Mouse (Mus musculus): ENCODE data around the gene Senp3. TPM values are rescaled to one million over a fixed set of nuclear protein-coding genes. Genes with fewer than 3 reads are reported as not detected.
A peak's percentile ranks its signal among the peaks of the same experiment; 100 is the strongest.
"Not testable (repeated sequence)": the region's sequence is repeated elsewhere in the genome, so short reads cannot be mapped to it uniquely, and the experiment has no call there.

Senp3 gene
- polyA plus RNA-seq, 1 experiment from 2014 or later: 96.5 TPM

DNA sequence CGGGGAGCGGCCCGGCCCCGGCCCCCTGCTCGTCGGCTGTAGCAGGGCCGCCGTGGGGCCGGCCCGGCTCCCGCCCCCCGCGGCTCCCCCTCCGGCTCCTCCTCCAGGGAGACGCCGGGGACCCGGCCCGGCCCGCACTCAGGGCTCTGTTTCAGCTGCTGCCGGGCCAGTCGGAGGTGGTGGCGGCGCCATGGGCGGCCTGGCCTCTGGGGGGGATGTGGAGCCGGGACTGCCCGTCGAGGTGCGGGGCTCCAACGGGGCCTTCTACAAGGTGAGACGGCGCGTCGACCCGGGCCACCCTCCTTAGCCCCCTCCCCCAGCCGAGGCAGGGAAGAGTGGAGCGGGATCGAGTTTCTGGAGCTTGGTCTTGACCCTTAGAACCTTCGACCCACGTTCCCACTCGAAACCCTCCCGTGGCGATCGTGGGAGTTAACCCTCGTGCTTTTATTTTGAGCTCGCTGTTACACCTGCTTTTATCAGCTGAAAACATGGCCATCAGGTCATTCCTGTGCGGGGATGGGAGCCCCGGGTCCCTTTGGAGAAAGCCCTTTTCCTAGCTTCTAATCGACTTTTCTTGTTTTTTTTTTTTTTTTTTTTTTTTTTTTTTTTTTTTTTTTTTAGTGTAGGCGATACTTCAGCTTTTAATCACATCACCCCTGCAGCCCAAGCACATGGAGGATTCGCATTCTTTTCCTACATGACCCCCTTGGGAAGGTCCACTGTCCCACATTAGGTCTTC is 48.6 kb downstream of the Senp3 start:
- peak overlapping the region; percentile 84 for H3K4me2 ChIP-seq (replicated peaks; ENCODE audit: low read depth, low read length)
- peaks cover 3% of the 10 kb centered on the region; the same call in 1 of the 2 replicates for H3K36me3 ChIP-seq (ENCODE audit: insufficient read depth, low read length)
- peaks cover 26% of the 10 kb centered on the region for H3K4me1 ChIP-seq (ENCODE audit: insufficient read depth, low read length)
- under 1% methylated on average over 43 of the region's 50 CpGs for WGBS
- H3K9ac ChIP-seq (replicated peaks; ENCODE audit: low read length): peak overlapping the region; percentile 99
- peak; percentile 69 for ATAC-seq (ENCODE audit: low FRiP score, low TSS enrichment)
- peak overlapping the region; percentile 96 for H3K27ac ChIP-seq (ENCODE audit: low read length)
- H3K4me3 ChIP-seq (ENCODE audit: low read length): peak overlapping the region; percentile 96
- no peaks in the 10 kb centered on the region for H3K27me3 ChIP-seq (ENCODE audit: insufficient read depth, low read length)
- no peaks in the 10 kb centered on the region for H3K9me3 ChIP-seq (ENCODE audit: low read length)

DNA sequence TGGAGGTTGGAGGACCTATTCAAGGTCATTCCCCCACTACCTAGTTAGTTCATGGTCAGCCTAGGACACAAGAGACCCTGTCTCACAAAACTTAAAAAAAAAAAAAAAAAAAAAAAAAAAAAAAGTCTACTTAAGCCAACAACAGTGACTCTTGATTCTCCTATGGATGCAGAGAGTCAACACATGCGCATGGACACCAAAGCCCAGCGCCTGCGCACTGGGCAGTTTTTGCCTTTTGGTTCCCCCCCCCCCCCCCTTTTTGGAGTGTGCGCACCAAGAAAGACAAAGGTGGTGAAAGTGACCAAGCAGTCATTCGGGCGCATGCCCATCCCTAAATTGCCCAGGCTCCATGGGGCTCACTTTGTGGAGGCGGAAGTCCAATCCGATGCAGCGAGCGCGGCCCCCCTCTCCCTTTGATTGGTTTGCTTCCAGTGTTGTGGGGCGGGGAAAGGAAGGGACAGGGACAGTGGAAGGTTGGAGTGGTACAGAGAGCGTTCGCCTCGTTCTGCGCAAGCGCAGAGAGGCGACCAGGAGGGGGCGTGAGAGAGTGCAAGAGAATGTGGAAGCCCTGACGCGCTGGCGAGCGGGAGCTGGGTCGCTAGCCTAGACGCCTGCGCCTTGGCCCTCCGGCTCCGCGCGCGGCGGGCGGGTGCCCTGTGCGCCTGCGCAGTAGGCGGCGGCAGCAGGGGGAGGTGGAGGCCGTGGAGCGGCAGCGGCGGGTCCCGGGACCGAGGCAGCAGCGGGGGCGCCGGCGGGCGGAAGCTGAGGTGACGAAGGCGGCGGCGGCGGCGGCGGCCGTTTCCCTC is 49.4 kb downstream of the Senp3 start, which contains the start of gene Fxr2:
Gene Fxr2, plus strand, starts transcription at position 707 of the 806 bp plus-strand sequence.
- peak within 1 kb of the TSS; percentile 96 for H3K4me3 ChIP-seq (ENCODE audit: low read length)
- H3K9me3 ChIP-seq (ENCODE audit: low read length): no peaks in the 10 kb centered on the region
- 0% methylated on average over 56 of the region's 56 CpGs for WGBS
- peak within 1 kb of the TSS; percentile 99 for H3K9ac ChIP-seq (replicated peaks; ENCODE audit: low read length)
- H3K4me1 ChIP-seq (ENCODE audit: insufficient read depth, low read length): peaks cover 26% of the 10 kb centered on the region
- peak within 1 kb of the TSS; percentile 96 for H3K27ac ChIP-seq (ENCODE audit: low read length)
- H3K27me3 ChIP-seq (ENCODE audit: insufficient read depth, low read length): no peaks in the 10 kb centered on the region
- H3K36me3 ChIP-seq (ENCODE audit: insufficient read depth, low read length): no peaks in the 10 kb centered on the region
- H3K4me2 ChIP-seq (replicated peaks; ENCODE audit: low read depth, low read length): peak within 1 kb of the TSS; percentile 84
- peak; percentile 99 for ATAC-seq (ENCODE audit: low FRiP score, low TSS enrichment)

DNA sequence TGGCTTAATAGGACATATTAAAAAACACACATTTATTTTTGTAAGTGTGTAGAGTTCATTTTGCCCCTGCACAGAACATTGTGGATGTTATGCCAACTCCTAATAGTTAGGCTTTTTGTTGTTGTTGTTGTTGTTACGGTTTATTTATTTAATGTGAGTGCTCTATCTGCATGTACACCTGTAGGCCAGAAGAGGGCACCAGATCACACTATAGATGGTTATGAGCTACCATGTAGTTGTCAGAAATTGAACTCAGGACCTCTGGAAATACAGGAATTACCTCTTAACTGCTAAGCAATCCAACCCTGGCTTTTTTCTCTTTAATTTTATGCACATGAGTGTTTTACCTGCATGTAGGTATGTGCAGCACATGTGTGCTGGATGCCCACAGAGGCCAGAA is 52.1 kb downstream of the Senp3 start:
- Histone ChIP-seq H3K36me3 (ENCODE audit: insufficient read depth, low read length) (no peaks in the 10 kb centered on the region), H3K4me2 (replicated peaks; ENCODE audit: low read depth, low read length) (no peak overlapping the region), H3K9ac (replicated peaks; ENCODE audit: low read length) (no peak overlapping the region), H3K27me3 (ENCODE audit: insufficient read depth, low read length) (no peaks in the 10 kb centered on the region), H3K27ac (ENCODE audit: low read length) (no peak overlapping the region), H3K9me3 (ENCODE audit: low read length) (no peaks in the 10 kb centered on the region), H3K4me1 (ENCODE audit: insufficient read depth, low read length) (peaks cover 17% of the 10 kb centered on the region), H3K4me3 (ENCODE audit: low read length) (no peak overlapping the region)
- ATAC-seq (ENCODE audit: low FRiP score, low TSS enrichment): no peak
- WGBS: 59% methylated on average over 1 of the region's 1 CpGs

DNA sequence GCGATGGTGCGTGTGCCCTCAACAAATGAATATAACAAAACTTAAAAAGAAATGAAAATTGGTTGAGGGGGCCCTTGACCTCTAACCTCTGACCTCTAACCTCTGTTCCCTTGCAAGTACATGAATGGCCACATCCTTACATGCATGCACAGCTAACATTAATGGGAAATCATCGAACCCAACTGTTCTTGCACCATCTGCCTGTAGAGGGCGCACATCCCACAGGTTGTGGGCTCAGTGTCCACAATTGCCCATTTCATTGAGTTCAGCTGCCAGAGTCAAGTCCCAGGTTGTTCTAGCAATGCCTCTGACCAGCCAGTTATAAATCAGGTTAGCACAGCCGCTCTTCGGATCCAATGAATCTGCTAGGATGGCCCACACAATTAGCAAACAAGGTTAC is 53.6 kb downstream of the Senp3 start:
- H3K36me3 ChIP-seq (ENCODE audit: insufficient read depth, low read length): no peaks in the 10 kb centered on the region
- no peak for ATAC-seq (ENCODE audit: low FRiP score, low TSS enrichment)
- peaks cover 5% of the 10 kb centered on the region; the same call in 1 of the 2 replicates for H3K4me1 ChIP-seq (ENCODE audit: insufficient read depth, low read length)
- H3K4me2 ChIP-seq (replicated peaks; ENCODE audit: low read depth, low read length): no peak overlapping the region
- H3K27ac ChIP-seq (ENCODE audit: low read length): no peak overlapping the region
- no peak overlapping the region for H3K4me3 ChIP-seq (ENCODE audit: low read length)
- no peak overlapping the region for H3K9ac ChIP-seq (replicated peaks; ENCODE audit: low read length)
- H3K9me3 ChIP-seq (ENCODE audit: low read length): no peaks in the 10 kb centered on the region
- no peaks in the 10 kb centered on the region for H3K27me3 ChIP-seq (ENCODE audit: insufficient read depth, low read length)
- WGBS: 32% methylated on average over 6 of the region's 6 CpGs

DNA sequence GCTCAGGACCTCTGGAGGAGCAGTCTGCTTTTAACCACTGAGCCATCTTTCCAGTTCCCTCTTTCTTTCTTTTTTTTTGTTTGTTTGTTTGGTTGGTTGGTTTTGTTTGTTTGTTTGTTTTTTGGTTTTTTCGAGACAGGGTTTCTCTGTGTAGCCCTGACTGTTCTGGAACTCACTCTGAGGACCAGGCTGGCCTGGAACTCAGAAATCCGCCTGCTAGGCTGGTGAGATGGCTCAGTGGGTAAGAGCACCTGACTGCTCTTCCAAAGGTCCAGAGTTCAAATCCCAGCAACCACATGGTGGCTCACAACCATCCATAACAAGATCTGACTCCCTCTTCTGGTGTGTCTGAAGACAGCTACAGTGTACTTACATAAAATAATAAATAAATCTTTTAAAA is 57.5 kb downstream of the Senp3 start:
- H3K4me2 ChIP-seq (replicated peaks; ENCODE audit: low read depth, low read length); H3K4me1 ChIP-seq (ENCODE audit: insufficient read depth, low read length); ATAC-seq (ENCODE audit: low FRiP score, low TSS enrichment); H3K9me3 ChIP-seq (ENCODE audit: low read length); H3K4me3 ChIP-seq (ENCODE audit: low read length); H3K27me3 ChIP-seq (ENCODE audit: insufficient read depth, low read length); H3K27ac ChIP-seq (ENCODE audit: low read length); H3K36me3 ChIP-seq (ENCODE audit: insufficient read depth, low read length); H3K9ac ChIP-seq (replicated peaks; ENCODE audit: low read length): not testable (repeated sequence)
- WGBS: 84% methylated on average over 2 of the region's 2 CpGs

MicroRNAs encoded within 50 kb of the gene (microRNA counts, 519-probe panel; counts per million panel counts)
- microRNA mmu-miR-1934: 104 counts per million, percentile 35 among the panel's probes with 10 or more counts
- 3,099 counts per million, percentile 72 among the panel's probes with 10 or more counts for microRNA mmu-miR-467f

Small RNAs within 50 kb of the gene (microRNA-seq; reads per million reads assigned to microRNA genes)
- gene Mir1934 (2.8 reads per million, percentile 13 among the genes with 10 or more reads in this experiment), gene Mir467f (not detected)

Other genes starting within 250 kb of the Senp3 start
- gene Dnah2, start 133.0 kb downstream of the Senp3 start, polyA plus RNA-seq (2015; fragmentation: Nextera tagmentation; extraction: Ambion mirVana): 0.69 and 0.90 TPM in 2 replicates
- 11.8 and 12.6 TPM in 2 replicates for gene Efnb3, start 121.9 kb downstream of the Senp3 start, polyA plus RNA-seq (2015; fragmentation: Nextera tagmentation; extraction: Ambion mirVana)
- gene Wrap53, start 101.8 kb downstream of the Senp3 start, polyA plus RNA-seq (2015; fragmentation: Nextera tagmentation; extraction: Ambion mirVana): 29.3 and 30.3 TPM in 2 replicates
- gene Trp53, start 101.7 kb downstream of the Senp3 start, polyA plus RNA-seq (2015; fragmentation: Nextera tagmentation; extraction: Ambion mirVana): 191 and 205 TPM in 2 replicates
- 12.3 and 14.3 TPM in 2 replicates for gene Atp1b2, start 76.1 kb downstream of the Senp3 start, polyA plus RNA-seq (2015; fragmentation: Nextera tagmentation; extraction: Ambion mirVana)
- gene Shbg, start 64.2 kb downstream of the Senp3 start, polyA plus RNA-seq (2015; fragmentation: Nextera tagmentation; extraction: Ambion mirVana): 0.17 TPM in 1 of 2 replicates, not detected in the other
- gene Sat2, start 60.1 kb downstream of the Senp3 start, polyA plus RNA-seq (2015; fragmentation: Nextera tagmentation; extraction: Ambion mirVana): 21.3 and 24.1 TPM in 2 replicates
- gene Fxr2, start 49.1 kb downstream of the Senp3 start, polyA plus RNA-seq (2015; fragmentation: Nextera tagmentation; extraction: Ambion mirVana): 31.8 and 33.4 TPM in 2 replicates
- gene Sox15, start 26.8 kb downstream of the Senp3 start, polyA plus RNA-seq (2015; fragmentation: Nextera tagmentation; extraction: Ambion mirVana): 0.19 TPM in 1 of 2 replicates, not detected in the other
- 79.5 and 84.0 TPM in 2 replicates for gene Mpdu1, start 19.4 kb downstream of the Senp3 start, polyA plus RNA-seq (2015; fragmentation: Nextera tagmentation; extraction: Ambion mirVana)
- 12.4 and 15.5 TPM in 2 replicates for gene Cd68, start 15.9 kb downstream of the Senp3 start, polyA plus RNA-seq (2015; fragmentation: Nextera tagmentation; extraction: Ambion mirVana)
- gene Eif4a1, start 9.7 kb downstream of the Senp3 start, polyA plus RNA-seq (2015; fragmentation: Nextera tagmentation; extraction: Ambion mirVana): 571 and 587 TPM in 2 replicates
- 0.66 and 1.2 TPM in 2 replicates for gene Tnfsf13, start 3.7 kb upstream of the Senp3 start, polyA plus RNA-seq (2015; fragmentation: Nextera tagmentation; extraction: Ambion mirVana)
- 8.8 and 11.5 TPM in 2 replicates for gene Tnfsf12, start 13.8 kb upstream of the Senp3 start, polyA plus RNA-seq (2015; fragmentation: Nextera tagmentation; extraction: Ambion mirVana)
- 4.6 and 6.1 TPM in 2 replicates for gene Tnfsfm13, start 14.0 kb upstream of the Senp3 start, polyA plus RNA-seq (2015; fragmentation: Nextera tagmentation; extraction: Ambion mirVana)
- 28.3 and 33.6 TPM in 2 replicates for gene Polr2a, start 76.6 kb upstream of the Senp3 start, polyA plus RNA-seq (2015; fragmentation: Nextera tagmentation; extraction: Ambion mirVana)
- 0.25 and 0.64 TPM in 2 replicates for gene Slc35g3, start 79.9 kb upstream of the Senp3 start, polyA plus RNA-seq (2015; fragmentation: Nextera tagmentation; extraction: Ambion mirVana)
- gene Zbtb4, start 83.8 kb upstream of the Senp3 start, polyA plus RNA-seq (2015; fragmentation: Nextera tagmentation; extraction: Ambion mirVana): 2.9 TPM in 2 replicates
- 12.9 and 13.8 TPM in 2 replicates for gene Chrnb1, start 113.9 kb upstream of the Senp3 start, polyA plus RNA-seq (2015; fragmentation: Nextera tagmentation; extraction: Ambion mirVana)
- 2.6 and 3.0 TPM in 2 replicates for gene Fgf11, start 119.8 kb upstream of the Senp3 start, polyA plus RNA-seq (2015; fragmentation: Nextera tagmentation; extraction: Ambion mirVana)
- 9.0 and 10.2 TPM in 2 replicates for gene Tmem102, start 123.5 kb upstream of the Senp3 start, polyA plus RNA-seq (2015; fragmentation: Nextera tagmentation; extraction: Ambion mirVana)
- gene Gm39566, start 133.2 kb upstream of the Senp3 start, polyA plus RNA-seq (2015; fragmentation: Nextera tagmentation; extraction: Ambion mirVana): not detected in 2 replicates
- not detected in 2 replicates for gene Spem2, start 136.4 kb upstream of the Senp3 start, polyA plus RNA-seq (2015; fragmentation: Nextera tagmentation; extraction: Ambion mirVana)
- gene Spem1, start 140.1 kb upstream of the Senp3 start, polyA plus RNA-seq (2015; fragmentation: Nextera tagmentation; extraction: Ambion mirVana): 0.15 and 0.28 TPM in 2 replicates
- gene Nlgn2, start 155.7 kb upstream of the Senp3 start, polyA plus RNA-seq (2015; fragmentation: Nextera tagmentation; extraction: Ambion mirVana): 6.0 and 6.6 TPM in 2 replicates
- gene Tmem256, start 156.4 kb upstream of the Senp3 start, polyA plus RNA-seq (2015; fragmentation: Nextera tagmentation; extraction: Ambion mirVana): 371 and 389 TPM in 2 replicates
- 105 and 119 TPM in 2 replicates for gene Plscr3, start 164.3 kb upstream of the Senp3 start, polyA plus RNA-seq (2015; fragmentation: Nextera tagmentation; extraction: Ambion mirVana)
- gene Tnk1, start 176.6 kb upstream of the Senp3 start, polyA plus RNA-seq (2015; fragmentation: Nextera tagmentation; extraction: Ambion mirVana): 7.0 and 7.3 TPM in 2 replicates
- gene Tmem95, start 195.9 kb upstream of the Senp3 start, polyA plus RNA-seq (2015; fragmentation: Nextera tagmentation; extraction: Ambion mirVana): not detected in 2 replicates
- gene Kctd11, start 199.3 kb upstream of the Senp3 start, polyA plus RNA-seq (2015; fragmentation: Nextera tagmentation; extraction: Ambion mirVana): 11.3 and 12.5 TPM in 2 replicates
- gene Acap1, start 213.5 kb upstream of the Senp3 start, polyA plus RNA-seq (2015; fragmentation: Nextera tagmentation; extraction: Ambion mirVana): 0.44 and 0.67 TPM in 2 replicates
- 11.7 and 12.8 TPM in 2 replicates for gene 2810408A11Rik, start 218.9 kb upstream of the Senp3 start, polyA plus RNA-seq (2015; fragmentation: Nextera tagmentation; extraction: Ambion mirVana)
- 11.4 and 12.8 TPM in 2 replicates for gene Neurl4, start 219.0 kb upstream of the Senp3 start, polyA plus RNA-seq (2015; fragmentation: Nextera tagmentation; extraction: Ambion mirVana)
- gene Gps2, start 231.8 kb upstream of the Senp3 start, polyA plus RNA-seq (2015; fragmentation: Nextera tagmentation; extraction: Ambion mirVana): 85.2 and 86.4 TPM in 2 replicates
- gene Eif5a, start 239.9 kb upstream of the Senp3 start, polyA plus RNA-seq (2015; fragmentation: Nextera tagmentation; extraction: Ambion mirVana): 1,737 and 1,791 TPM in 2 replicates

Measured in kidney, embryonic 16.5 days (tissue).